Mouse (Mus musculus) heart, embryonic 16.5 days (tissue): ENCODE measurements around the gene Slc10a4. TPM values are rescaled to one million over a fixed set of nuclear protein-coding genes. Genes with fewer than 3 reads are reported as not detected.
"Not testable (repeated sequence)": the region's sequence is repeated elsewhere in the genome, so short reads cannot be mapped to it uniquely, and the experiment has no call there.

Experiments
- ATAC-seq: fragments of 200-750 bp; cut with Nextera tagmentation; replicated peaks from 2 replicates; pipeline ENCODE4 v1.8.0; 2017; ENCODE audit warnings: moderate number of reproducible peaks; ENCODE audit not compliant: insufficient read depth, low FRiP score; ENCODE audit errors: extremely low read depth
- H3K27ac ChIP-seq: fragments of 300-500 bp; sonication (generic); 2 replicates; pipeline ENCODE4 v1.5.1; 2014; ENCODE audit warnings: mild to moderate bottlenecking, low read length, control low read depth, moderate library complexity
- H3K27me3 ChIP-seq: fragments of 300-500 bp; sonication (generic); 2 replicates; pipeline ENCODE4 v1.6.1; 2014; ENCODE audit warnings: low read length, mixed read lengths; ENCODE audit not compliant: control insufficient read depth, insufficient read depth
- H3K36me3 ChIP-seq: fragments of 300-500 bp; sonication (generic); 2 replicates; pipeline ENCODE4 v1.6.1; 2014; ENCODE audit not compliant: control insufficient read depth, insufficient read depth
- H3K4me1 ChIP-seq: fragments of 300-500 bp; sonication (generic); 2 replicates; pipeline ENCODE4 v1.6.1; 2014; ENCODE audit warnings: low read length, mixed read lengths; ENCODE audit not compliant: control insufficient read depth, insufficient read depth
- H3K4me2 ChIP-seq: fragments of 300-500 bp; sonication (generic); 2 replicates; pipeline ENCODE4 v1.6.1; 2014; ENCODE audit warnings: low read depth, mild to moderate bottlenecking, control low read depth, low read length
- H3K4me3 ChIP-seq: fragments of 300-500 bp; sonication (generic); 2 replicates; pipeline ENCODE4 v1.5.1; 2014; ENCODE audit warnings: mild to moderate bottlenecking, control low read depth, low read length
- H3K9ac ChIP-seq: fragments of 300-500 bp; sonication (generic); 2 replicates; pipeline ENCODE4 v1.6.1; 2014; ENCODE audit warnings: low read length, control low read depth
- H3K9me3 ChIP-seq: fragments of 300-500 bp; sonication (generic); replicated peaks from 2 replicates; pipeline ENCODE4 v1.6.1; 2016; ENCODE audit warnings: low read length; ENCODE audit not compliant: control insufficient read depth
- WGBS: fragments of 180-500 bp; shearing (Covaris S2); extraction: QIAGEN DNeasy Blood & Tissue Kit; methylation state at CpG from one replicate; pipeline ENCODE4 v1.1.7; 2014; 5-methylcytosine and 5-hydroxymethylcytosine counted together
- polyA plus RNA-seq: library from polyadenylated mRNA; unstranded; fragments of >200 nt; fragmentation: Nextera tagmentation; extraction: Ambion mirVana; gene quantifications from 2 replicates; pipeline ENCODE4 v1.2.1, GENCODE M21; 2015

Slc10a4 gene
- polyA plus RNA-seq, 1 experiment from 2014 or later, result 0.83 TPM

GRCm38 (mm10) chr5:73007582-73007959 lies 888 bp downstream of the Slc10a4 start:
- no peak for ATAC-seq
- no peak overlapping the region for H3K27ac ChIP-seq

DNA sequence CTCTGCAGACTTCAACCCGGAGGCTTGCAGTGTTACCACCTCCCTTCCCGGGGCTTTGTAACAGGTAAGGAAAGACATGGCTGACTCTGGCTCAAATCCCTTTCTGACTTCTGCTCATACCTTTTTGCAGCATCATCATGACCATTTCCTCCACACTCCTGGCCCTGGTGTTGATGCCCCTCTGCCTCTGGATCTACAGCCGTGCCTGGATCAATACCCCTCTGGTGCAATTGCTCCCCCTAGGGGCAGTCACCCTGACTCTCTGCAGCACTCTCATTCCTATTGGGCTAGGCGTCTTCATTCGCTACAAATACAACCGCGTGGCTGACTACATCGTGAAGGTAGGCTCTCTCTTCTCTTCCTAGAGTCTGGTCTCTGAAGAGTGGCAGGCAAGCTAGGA lies 1.5 kb downstream of the Slc10a4 start:
- not testable (repeated sequence) for H3K4me3 ChIP-seq, ATAC-seq, H3K27ac ChIP-seq, H3K4me1 ChIP-seq, H3K4me2 ChIP-seq, H3K36me3 ChIP-seq, H3K9ac ChIP-seq, H3K9me3 ChIP-seq
- 38% methylated on average over 8 of the region's 8 CpGs for WGBS
- H3K27me3 ChIP-seq, result peaks cover 23% of the 10 kb centered on the region

More at GRCm38 (mm10) chr5:73007582-73007959, 888 bp downstream of the Slc10a4 start:
- Histone ChIP-seq H3K36me3 (no peaks in the 10 kb centered on the region), H3K27me3 (peaks cover 21% of the 10 kb centered on the region), H3K4me2 (peak overlapping the region; percentile 72; the same call in 1 of the 2 replicates), H3K4me3 (peak overlapping the region; percentile 52), H3K4me1 (no peaks in the 10 kb centered on the region; the same call in 1 of the 2 replicates), H3K9ac (no peak overlapping the region), H3K9me3 (no peaks in the 10 kb centered on the region)
- WGBS, result 41% methylated on average over 5 of the region's 5 CpGs

DNA sequence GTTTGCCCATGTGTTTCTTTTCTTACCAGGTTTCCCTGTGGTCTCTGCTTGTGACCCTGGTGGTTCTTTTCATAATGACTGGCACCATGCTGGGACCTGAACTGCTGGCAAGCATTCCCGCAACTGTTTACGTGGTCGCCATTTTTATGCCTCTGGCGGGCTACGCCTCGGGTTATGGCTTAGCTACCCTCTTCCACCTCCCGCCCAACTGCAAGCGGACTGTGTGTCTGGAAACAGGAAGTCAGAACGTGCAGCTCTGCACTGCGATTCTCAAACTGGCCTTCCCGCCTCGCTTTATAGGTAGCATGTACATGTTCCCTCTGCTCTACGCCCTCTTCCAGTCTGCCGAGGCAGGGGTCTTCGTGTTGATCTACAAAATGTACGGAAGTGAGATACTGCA lies 5.1 kb downstream of the Slc10a4 start:
- not testable (repeated sequence) for H3K4me2 ChIP-seq, H3K9ac ChIP-seq, H3K4me3 ChIP-seq, H3K9me3 ChIP-seq, H3K36me3 ChIP-seq, ATAC-seq, H3K4me1 ChIP-seq, H3K27ac ChIP-seq
- WGBS, result 89% methylated on average over 15 of the region's 16 CpGs
- H3K27me3 ChIP-seq, result peaks cover 21% of the 10 kb centered on the region

GRCm38 (mm10) chr5:73012884-73013610 lies 6.4 kb downstream of the Slc10a4 start:
- H3K4me1 ChIP-seq, H3K36me3 ChIP-seq, ATAC-seq, H3K9ac ChIP-seq, H3K27ac ChIP-seq, H3K9me3 ChIP-seq: not testable (repeated sequence)
- peak overlapping the region; percentile 85 for H3K4me2 ChIP-seq
- H3K4me3 ChIP-seq, result peak overlapping the region; percentile 53
- WGBS, result 21% methylated on average over 25 of the region's 27 CpGs
- H3K27me3 ChIP-seq, result peaks cover 11% of the 10 kb centered on the region

DNA sequence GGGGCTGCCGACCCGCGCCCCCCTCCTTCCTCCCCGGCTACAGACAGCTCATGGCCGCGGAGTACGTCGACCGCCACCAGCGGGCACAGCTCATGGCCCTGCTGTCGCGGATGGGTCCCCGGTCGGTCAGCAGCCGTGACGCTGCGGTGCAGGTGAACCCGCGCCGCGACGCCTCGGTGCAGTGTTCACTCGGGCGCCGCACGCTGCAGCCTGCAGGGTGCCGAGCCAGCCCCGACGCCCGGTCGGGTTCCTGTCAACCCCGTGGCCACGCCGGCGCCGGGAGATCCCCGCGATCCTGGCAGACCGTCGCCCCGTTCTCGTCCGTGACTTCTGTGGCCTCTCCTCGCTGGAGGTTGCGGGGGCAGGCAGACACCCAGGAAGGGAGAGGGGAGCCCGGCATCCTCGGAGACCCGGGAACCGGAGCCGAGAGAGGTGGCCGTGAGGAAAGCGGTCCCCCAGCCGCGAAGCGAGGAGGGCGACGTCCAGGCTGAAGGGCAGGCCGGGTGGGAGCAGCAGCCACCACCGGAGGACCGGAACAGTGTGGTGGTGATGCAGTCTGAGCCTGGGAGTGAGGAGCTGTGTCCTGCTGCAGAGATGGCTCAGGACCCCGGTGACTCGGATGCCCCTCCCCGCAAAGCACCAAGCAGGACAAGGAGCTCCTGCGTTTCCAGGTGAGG lies 7.1 kb downstream of the Slc10a4 start:
- Histone ChIP-seq H3K4me3 (peak overlapping the region; percentile 53), H3K4me2 (peak overlapping the region; percentile 85), H3K27me3 (peaks cover 11% of the 10 kb centered on the region), H3K9ac (peak overlapping the region; percentile 65)
- 2% methylated on average over 51 of the region's 65 CpGs for WGBS
- not testable (repeated sequence) for H3K36me3 ChIP-seq, H3K4me1 ChIP-seq, H3K27ac ChIP-seq, ATAC-seq, H3K9me3 ChIP-seq

GRCm38 (mm10) chr5:73014745-73015144 lies 8.1 kb downstream of the Slc10a4 start:
- Histone ChIP-seq H3K36me3 (no peaks in the 10 kb centered on the region), H3K4me1 (no peaks in the 10 kb centered on the region), H3K9ac (no peak overlapping the region), H3K4me3 (no peak overlapping the region), H3K4me2 (no peak overlapping the region), H3K27ac (no peak overlapping the region), H3K9me3 (no peaks in the 10 kb centered on the region), H3K27me3 (peaks cover 11% of the 10 kb centered on the region)
- no peak for ATAC-seq
- 60% methylated on average over 9 of the region's 9 CpGs for WGBS

DNA sequence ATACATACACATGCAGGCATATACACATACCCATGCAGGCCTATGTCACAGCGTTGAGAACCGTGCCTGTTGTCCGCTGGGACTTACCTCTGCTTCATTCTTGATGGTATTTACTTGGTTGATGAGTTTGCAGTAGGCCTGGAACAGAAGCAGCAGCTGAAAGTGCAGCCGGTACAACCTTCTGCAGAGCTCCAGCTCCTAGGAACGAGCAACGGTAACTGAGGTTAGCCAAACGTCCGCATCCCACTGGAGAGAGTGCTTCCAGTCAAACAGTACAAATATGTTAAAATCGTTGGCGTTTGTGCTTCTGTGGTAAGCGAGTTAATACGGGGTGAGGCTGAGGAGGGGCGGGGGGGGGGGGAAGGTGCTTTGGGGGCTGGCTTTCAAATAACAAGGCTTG lies 17.1 kb downstream of the Slc10a4 start:
- H3K36me3 ChIP-seq, result peaks cover 19% of the 10 kb centered on the region

GRCm38 (mm10) chr5:73028646-73029045 lies 22.0 kb downstream of the Slc10a4 start:
- Histone ChIP-seq H3K27ac (no peak overlapping the region), H3K27me3 (no peaks in the 10 kb centered on the region), H3K4me2 (no peak overlapping the region), H3K9ac (no peak overlapping the region), H3K9me3 (no peaks in the 10 kb centered on the region), H3K4me1 (0 out of 2 replicates have a peak, but pooled peaks cover 2% of the 10 kb centered on the region), H3K4me3 (no peak overlapping the region), H3K36me3 (peaks cover 37% of the 10 kb centered on the region)
- 42% methylated on average over 13 of the region's 13 CpGs for WGBS
- ATAC-seq, result peak; percentile 72

More for the DNA sequence above, 17.1 kb downstream of the Slc10a4 start:
- Histone ChIP-seq H3K4me3 (no peak overlapping the region), H3K9me3 (no peaks in the 10 kb centered on the region), H3K9ac (no peak overlapping the region), H3K4me2 (no peak overlapping the region), H3K4me1 (0 out of 2 replicates have a peak, but pooled peaks cover under 1% of the 10 kb centered on the region), H3K27me3 (no peaks in the 10 kb centered on the region), H3K27ac (no peak overlapping the region)
- WGBS, result 92% methylated on average over 13 of the region's 13 CpGs
- ATAC-seq, result no peak

DNA sequence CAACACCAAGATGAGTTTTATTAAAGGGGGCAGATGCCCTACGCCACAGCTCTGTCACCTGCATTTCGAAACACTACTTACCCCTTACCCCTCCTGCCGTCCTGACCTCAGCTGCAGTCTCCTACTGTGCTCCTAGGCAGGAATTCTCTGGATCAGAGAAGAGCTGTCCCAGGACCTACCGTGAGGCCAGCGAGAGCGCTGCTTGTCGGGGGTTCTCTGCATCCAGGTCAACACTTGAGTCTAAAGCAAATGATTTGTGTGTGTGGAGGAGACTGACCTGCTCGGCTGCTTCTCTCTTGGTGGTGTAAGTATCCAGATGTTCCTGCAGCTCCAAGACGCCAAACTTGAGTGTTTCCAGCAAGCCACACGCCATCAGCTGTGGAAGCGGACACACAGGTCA lies 25.8 kb downstream of the Slc10a4 start:
- Histone ChIP-seq H3K9me3 (no peaks in the 10 kb centered on the region), H3K27me3 (no peaks in the 10 kb centered on the region), H3K9ac (no peak overlapping the region), H3K36me3 (peaks cover 44% of the 10 kb centered on the region), H3K4me1 (0 out of 2 replicates have a peak, but pooled peaks cover 2% of the 10 kb centered on the region), H3K4me2 (no peak overlapping the region), H3K4me3 (no peak overlapping the region), H3K27ac (no peak overlapping the region)
- ATAC-seq, result no peak
- 83% methylated on average over 11 of the region's 11 CpGs for WGBS
